Mouse (Mus musculus): ENCODE measurements at regions not wholly inside any gene's neighbourhood (a gene's known extent, or its start where the extent isn't known, plus 50 kb on each side); places are given as distances from the start of the nearest gene placed in this dataset.

DNA sequence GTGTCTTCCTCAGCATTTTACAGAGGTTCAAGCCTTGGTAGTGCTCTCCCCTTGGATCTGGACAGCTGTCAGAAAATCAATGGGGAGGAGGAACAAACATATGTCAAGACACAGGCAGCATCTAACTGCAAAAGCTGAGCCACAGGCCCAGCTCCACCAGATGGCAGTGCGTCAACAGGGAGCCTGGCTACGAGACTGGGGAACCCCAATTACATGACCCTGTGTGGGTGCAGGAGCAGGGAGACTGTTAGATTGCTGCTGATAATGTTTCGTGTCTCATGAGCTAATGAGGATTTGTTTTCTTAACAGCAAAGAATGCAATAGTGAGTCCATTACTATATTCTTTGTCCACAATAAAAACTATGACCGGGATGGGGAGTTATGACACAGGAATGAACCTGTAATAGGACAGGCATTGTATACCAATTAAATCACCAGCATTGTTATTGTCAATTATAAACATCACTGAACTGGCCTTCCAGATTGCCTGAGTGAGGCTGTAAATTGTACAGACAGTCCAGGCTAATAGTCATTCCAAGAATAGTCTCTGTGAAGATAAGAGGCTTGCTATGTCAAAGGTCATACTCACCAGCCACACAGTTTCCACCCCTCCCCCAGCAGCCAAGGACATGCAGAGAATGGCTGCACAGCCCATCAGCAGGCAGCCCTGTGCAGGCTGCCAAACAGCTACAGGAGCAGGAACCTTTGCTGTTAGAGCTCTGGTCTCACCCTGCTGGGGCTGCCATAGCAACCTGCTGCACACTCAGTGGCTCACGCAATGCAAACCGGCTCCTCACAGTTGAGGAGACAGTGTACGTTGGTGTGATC lies 58.8 kb upstream of the Barx2 start:
- DNase-seq (ENCODE audit: low spot score in 2 of 2) = peak in 1 of 2 experiments; percentile 22

GRCm38 (mm10) chr9:31972629-31972993 lies 59.3 kb upstream of the Barx2 start:
- DNase-seq (ENCODE audit: low spot score in 2 of 2) = no peak

- DNase-seq (ENCODE audit: low spot score in 2 of 2) = no peak
Observed at GRCm38 (mm10) chr9:31976191-31976590, 62.9 kb upstream of the Barx2 start.

DNA sequence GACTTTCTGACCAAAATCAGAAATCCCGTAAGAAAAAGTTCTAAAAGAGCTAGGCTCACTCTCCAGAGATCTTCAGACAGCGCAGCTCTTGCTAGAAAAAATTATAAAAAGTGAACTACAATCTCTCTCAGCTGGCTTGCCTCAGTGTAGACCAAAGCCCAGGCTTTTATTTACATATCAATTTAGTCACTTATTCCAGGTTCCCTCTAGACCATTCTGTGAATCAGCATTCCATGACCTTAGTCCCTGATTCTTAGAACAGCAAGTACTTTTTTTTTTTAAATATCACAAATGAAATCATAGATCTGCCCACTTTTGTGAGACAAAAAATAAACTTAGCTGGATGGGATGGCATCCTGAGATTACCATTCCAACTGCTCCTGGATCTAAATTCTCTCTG lies 64.8 kb upstream of the Barx2 start:
- DNase-seq (ENCODE audit: low spot score in 2 of 2) = no peak

GRCm38 (mm10) chr9:31979211-31979610 lies 65.9 kb upstream of the Barx2 start:
- no peak for DNase-seq (ENCODE audit: low spot score in 2 of 2)

DNA sequence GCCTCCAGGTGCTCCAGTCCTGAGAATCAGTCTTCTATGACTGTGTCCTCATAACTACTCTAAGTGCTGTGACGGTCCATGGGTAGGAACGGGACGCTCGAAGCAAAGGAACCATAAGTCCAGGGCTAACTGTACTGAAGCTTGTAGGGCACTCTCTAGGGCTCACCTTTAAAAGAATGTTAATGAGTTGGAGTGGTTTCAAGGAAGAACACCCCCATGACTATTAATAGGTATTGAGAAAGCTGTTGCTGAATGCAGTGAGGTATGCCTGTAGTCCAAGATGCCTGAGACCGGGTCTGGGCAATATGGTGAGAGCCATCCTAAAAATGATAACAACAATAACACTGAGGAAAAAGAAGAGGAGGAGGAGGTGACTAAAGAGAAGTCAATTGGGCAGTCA lies 67.2 kb upstream of the Barx2 start:
- DNase-seq (ENCODE audit: low spot score in 2 of 2) = no peak

DNA sequence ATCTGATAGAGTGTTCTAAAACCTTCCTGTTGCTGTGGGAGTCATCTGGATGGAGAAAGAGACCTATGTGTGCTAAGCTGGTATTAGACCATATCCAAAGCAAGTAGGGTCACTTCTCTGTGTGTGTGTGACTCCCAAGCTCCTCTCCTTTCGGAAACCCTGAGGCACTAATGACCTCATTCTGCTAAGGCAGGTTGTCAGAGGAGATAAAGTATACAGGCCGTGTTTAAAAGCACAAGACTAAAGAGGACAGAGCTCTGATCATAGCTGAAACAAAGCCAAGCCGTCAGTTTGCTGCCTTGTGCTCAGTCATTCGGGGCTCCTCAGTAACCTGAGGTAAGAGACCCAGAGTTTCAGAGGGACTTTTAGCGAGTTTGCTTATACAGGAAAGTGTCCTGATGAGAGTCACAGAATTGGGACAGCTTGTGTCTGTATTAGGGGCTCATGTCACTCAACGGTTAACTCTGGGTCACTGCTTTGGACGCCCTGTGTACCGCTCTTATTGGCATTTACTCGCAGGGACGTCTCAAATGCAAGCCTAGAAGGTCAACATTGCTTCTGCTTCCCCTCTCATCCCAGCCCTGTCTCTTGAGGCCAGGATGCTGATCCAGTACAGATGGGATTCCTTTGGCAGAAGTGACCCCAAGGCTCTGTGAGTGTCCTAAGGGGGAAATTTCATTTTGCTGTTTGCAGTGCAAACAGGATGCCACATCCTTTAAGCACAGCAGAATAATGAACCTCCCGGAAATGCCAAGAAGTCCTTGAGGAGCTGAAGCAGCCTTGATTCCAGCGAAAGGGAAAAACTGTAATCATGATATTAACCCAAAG lies 70.7 kb upstream of the Barx2 start:
- no peak for DNase-seq (ENCODE audit: low spot score in 2 of 2)

DNA sequence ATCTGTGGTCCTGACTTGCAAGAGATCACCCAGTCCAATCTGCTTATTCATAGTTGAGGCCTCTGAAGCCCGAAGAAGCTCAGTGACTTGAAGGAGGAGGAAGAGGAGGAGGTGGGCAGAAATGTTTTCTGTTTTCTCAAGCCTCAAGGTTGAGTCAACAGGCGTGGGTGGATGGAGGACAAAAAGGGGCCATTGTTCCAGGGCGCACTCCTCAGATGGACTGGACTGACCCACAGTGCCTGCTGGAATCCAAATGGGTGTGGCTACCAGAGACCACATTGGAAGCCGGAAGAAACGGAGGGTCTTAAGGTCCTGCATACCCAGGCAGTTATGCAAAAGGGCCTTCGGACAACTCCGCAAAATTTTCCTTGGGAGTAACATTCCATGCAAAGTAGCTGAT lies 75.6 kb upstream of the Barx2 start:
- DNase-seq (ENCODE audit: low spot score in 2 of 2) = no peak

GRCm38 (mm10) chr9:31989581-31990360 lies 76.5 kb upstream of the Barx2 start:
- no peak for DNase-seq (ENCODE audit: low spot score in 2 of 2)

GRCm38 (mm10) chr9:31990456-31990855 lies 77.2 kb upstream of the Barx2 start:
- no peak for DNase-seq (ENCODE audit: low spot score in 2 of 2)

- DNase-seq (ENCODE audit: low spot score in 2 of 2) = no peak
Observed at GRCm38 (mm10) chr9:31993631-31994601, 80.7 kb upstream of the Barx2 start.

- no peak for DNase-seq (ENCODE audit: low spot score in 2 of 2)
Observed at GRCm38 (mm10) chr9:31995101-31995500, 81.8 kb upstream of the Barx2 start.

- DNase-seq (ENCODE audit: low spot score in 2 of 2) = no peak
Observed at GRCm38 (mm10) chr9:31995700-31996099, 82.4 kb upstream of the Barx2 start.

GRCm38 (mm10) chr9:31996466-31997177 lies 83.4 kb upstream of the Barx2 start:
- DNase-seq (ENCODE audit: low spot score in 2 of 2) = no peak

- DNase-seq (ENCODE audit: low spot score in 2 of 2) = no peak
Observed at GRCm38 (mm10) chr9:31997178-31998097, 84.2 kb upstream of the Barx2 start.

DNA sequence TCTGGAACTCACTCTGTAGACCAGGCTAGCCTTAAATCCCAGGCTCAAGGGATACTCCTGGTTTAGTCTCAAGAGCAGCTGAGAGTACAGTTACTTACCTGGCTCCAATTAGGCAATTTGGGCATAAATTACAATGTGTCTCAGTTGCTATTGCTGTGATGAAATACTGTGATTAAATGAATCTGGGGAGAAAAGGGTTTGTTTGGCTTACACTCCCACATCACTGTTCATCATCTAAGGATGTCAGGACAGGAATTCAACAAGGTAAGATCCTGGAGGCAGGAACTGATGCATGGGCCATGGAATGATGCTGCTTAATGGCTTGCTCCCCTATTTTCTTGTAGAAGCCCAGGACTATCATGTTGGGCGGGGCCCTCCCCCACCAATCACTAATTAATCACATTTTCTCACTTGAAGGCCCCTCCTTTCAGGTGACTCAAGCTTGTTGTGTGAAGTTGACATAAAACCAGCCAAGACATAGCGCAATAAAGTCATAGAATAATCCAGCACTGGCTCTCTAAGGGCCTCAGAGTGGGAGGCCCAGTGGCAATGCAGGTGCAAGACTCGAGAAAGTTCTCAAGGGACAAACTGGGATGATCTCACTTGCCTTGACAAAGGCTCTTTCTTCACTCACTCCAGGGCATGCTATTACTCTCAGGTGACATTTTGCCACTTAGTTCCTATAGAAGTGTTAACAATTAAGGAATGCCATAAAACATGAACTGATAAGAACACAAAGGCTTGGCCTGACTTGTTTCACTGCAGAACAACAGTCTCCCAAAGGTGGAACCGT lies 85.4 kb upstream of the Barx2 start:
- DNase-seq (ENCODE audit: low spot score in 2 of 2) = no peak

DNA sequence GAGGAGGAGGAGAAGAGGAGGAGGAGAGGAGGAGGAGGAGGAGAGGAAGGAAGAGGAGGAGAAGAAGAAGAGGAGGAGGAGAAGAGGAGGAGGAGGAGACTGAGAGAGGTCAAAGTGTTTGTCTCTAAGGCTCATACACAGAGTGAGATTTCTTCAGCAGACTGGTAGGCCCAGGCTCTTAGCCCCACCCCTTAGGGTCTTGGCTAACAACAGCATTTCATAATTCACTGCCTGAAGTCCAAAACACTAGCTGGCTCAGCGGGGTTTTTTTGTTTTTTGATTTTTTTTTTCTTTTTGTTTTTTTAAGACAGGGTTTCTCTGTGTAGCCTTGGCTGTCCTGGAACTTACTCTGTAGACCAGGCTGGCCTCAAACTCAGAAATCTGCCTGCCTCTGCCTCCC lies 86.5 kb upstream of the Barx2 start:
- DNase-seq (ENCODE audit: low spot score in 2 of 2) = no peak

DNA sequence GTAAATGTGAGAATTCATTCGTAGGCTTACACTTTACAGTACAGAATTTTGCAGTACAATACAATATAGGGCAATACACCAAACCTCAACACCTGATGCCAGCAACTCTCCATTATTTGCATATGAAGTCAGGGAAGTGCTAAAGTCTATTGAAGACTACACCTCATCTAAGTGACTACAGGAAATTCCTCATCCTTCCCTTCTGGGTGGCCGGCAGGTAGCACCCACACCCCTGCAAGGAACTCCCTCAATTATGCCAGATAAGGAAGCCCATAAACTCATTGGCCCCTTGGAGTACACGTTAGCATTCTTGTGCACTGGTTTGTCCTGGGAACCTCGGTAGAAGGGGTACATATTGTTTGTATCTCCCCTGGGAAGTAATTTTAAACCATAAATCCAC lies 89.7 kb upstream of the Barx2 start:
- no peak for DNase-seq (ENCODE audit: low spot score in 2 of 2)

- DNase-seq (ENCODE audit: low spot score in 2 of 2) = no peak
Observed at GRCm38 (mm10) chr9:32003730-32004129, 90.5 kb upstream of the Barx2 start.

Measured in spleen, postnatal 4 days (tissue).